Mouse (Mus musculus) layer of hippocampus, postnatal 36 days (tissue): Measurements from ENCODE around the gene Scpep1. TPM values are rescaled to one million over a fixed set of nuclear protein-coding genes. Genes with fewer than 3 reads are reported as not detected.
A peak's percentile ranks its signal among the peaks of the same experiment; 100 is the strongest.

Experiments used
- DNase-seq, 2 experiments: peaks; one replicate each; pipeline ENCODE4 v3.0.0; 2022
- total RNA-seq, 2 experiments: library from RNA; stranded (reverse); gene quantifications; 2 replicates each; pipeline ENCODE4 v1.2.3; 2021

Scpep1 gene
- total RNA-seq, 2 experiments from 2014 or later = 12.9 to 13.1 TPM

DNA sequence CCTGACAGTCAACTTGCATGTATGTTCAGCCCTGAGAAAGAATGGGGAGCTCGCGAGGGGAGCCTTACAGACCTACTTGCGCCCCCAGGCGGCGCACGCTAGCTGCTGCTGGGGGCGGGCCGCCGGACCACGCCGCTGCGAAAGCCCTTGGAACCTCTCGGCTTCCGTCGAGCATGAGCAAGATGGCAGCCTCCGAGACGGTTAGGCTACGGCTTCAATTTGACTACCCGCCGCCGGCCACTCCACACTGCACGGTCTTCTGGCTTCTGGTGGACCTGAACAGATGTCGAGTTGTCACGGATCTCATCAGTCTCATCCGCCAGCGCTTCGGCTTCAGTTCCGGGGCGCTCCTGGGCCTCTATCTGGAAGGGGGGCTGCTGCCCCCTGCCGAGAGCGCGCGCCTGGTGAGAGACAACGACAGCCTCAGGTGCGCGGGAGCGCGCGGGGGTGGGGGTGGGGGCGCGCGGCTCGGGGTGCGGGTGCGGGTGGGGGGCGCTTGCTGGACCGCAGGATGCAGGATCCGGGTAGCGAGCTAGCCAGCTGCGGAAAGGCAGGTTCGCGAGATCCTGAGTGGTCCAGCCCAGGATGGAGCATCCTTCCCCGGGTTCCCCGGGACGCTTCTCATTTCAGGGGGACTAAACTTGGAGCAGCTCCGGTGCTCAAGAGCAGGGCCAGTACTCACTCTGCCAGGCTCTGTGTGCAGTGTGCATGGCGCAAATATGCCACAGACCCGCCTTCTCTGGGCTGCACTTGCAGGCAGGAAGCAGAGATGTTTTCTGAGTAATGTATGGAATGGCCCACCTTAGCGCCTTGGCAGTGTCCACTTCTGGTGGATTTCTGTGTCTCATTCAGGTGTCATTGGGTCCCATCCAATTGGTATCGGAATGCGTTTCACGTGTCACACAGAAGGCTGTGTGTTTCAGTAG is 18.8 kb upstream of the Scpep1 start:
- DNase-seq = peak; percentile 94 to 95

DNA sequence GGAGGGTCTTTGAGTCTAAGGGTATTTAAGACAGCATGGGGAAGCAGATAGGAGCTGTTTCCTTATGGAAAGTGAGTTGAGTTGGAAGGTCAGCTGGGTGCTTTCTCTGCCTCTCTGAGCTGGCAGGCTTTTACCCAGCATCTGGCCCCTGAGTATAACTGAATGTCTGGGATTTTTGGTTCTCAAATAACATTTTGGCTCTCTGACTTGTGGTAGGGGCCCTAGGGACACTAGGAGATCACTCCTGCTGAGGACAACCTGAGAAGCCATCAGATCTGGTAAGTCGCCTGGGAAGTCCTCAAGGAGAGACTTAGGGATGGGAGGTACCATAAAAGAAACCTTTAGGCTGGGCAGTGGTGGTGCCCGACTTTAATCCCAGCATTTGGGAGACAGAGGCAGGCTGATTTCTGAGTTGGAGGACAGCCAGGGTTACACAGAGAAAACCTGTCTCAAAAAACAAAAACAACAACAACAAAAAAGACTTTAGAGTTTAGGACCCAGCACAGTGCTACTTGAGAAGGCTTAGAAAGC is 15.0 kb upstream of the Scpep1 start, which contains the start of gene Coil:
Gene Coil, plus strand, starts transcription at position 51 of the 531 bp plus-strand sequence.
- no peak for DNase-seq

DNA sequence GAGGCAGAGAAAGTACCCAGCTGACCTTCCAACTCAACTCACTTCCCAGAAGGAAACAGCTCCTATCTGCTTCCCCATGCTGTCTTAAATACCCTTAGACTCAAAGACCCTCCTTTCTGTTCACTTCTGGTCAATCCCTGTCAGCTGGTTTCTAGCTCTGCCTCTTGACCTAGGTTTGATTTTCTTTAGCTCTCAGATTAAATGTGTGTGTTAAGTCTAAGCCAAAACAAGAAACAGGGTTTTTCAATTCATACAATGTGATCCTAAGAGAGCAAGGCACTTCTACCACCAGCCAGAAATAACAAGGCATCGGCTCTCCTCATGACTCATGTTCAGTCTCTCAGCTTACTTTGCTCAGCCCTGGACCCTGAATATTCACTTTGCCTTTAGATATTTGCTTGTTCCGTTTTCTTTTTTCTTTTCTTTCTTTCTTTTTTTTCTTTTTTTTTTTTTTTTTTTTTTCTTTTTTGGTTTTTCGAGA is 11.7 kb upstream of the Scpep1 start, which contains the start of gene Elobl:
Gene Elobl, minus strand, starts transcription at position 51 of the 481 bp plus-strand sequence.
- DNase-seq = no peak

DNA sequence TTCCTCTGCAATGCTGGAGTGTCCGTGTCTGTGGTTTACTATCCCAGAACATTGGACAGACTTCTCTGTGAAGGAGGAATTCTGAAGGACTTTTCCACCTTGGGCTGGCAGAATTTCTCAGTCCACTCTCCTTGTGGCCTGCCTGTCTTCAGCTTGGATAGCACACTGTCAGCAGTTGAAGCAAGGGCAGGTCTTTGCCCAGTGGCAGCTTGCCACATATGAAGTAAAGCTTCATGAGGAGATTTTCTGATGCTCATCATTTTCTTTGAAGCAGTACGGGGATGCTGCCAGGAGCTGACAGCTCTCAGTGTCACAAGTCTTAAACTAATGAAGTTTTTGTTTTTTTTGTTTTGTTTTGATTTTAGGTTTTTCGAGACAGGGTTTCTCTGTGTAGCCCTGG is 3.6 kb upstream of the Scpep1 start:
- no peak for DNase-seq

DNA sequence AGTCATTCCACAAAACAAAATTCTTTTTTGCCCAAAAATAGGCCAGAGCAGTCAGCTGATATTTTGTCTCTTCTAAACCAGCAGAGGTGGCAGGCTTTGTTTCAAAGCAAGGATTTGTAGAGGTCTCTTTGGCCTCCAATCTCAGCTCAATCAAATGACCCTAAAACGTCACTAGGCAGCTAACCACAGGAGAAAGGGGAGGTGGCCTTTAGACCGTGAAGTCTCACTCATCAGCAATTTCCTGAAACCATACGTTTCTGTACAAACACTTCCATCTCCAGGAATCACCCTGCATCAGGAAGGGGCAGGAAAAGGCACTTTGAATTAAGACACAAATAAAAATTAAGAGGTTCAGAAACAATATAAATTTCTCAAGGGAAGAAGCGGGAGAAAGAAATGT is 462 bp downstream of the Scpep1 start:
- DNase-seq = no peak

DNA sequence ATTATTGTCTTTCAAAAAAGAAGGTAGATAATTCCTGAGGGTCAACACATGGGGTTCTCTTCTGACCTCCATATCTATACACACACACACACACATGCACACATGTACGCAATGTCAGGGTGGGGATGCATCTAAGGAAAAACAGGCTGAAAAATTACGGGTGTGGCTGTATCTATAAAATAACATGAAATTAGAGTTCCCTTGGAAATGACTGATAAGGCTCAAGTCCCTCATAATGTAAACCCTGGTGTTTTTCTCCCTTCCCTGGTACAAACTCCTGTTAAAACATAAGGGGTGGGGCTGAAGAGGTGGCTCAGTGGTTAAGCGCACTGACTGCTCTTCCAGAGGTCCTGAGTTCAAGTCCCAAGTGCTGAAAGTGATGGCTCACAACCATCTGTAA is 1.7 kb downstream of the Scpep1 start:
- no peak for DNase-seq

GRCm38 (mm10) chr11:88952117-88952516 is 3.1 kb downstream of the Scpep1 start:
- DNase-seq = no peak

DNA sequence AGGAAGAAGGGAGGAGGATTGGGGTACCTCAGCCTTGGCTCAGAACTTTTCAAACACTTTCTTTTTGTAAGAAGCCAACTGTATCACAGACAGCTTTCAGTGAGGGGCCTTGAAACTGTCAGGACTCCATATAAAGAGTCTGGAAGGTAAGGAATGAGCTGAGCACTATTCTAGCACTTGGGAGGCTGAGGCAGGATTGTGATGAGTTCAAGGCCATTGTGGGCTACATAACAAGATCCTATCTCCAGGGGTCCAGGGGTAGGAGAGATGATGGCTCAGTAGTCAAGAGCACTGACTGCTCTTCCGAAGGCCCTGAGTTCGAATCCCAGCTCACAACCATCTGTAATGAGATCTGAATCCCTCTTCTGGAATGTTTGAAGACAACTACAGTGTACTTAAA is 3.7 kb downstream of the Scpep1 start:
- no peak for DNase-seq

GRCm38 (mm10) chr11:88950640-88951250 is 4.5 kb downstream of the Scpep1 start:
- DNase-seq = no peak

GRCm38 (mm10) chr11:88949802-88950639 is 5.2 kb downstream of the Scpep1 start:
- DNase-seq = no peak

DNA sequence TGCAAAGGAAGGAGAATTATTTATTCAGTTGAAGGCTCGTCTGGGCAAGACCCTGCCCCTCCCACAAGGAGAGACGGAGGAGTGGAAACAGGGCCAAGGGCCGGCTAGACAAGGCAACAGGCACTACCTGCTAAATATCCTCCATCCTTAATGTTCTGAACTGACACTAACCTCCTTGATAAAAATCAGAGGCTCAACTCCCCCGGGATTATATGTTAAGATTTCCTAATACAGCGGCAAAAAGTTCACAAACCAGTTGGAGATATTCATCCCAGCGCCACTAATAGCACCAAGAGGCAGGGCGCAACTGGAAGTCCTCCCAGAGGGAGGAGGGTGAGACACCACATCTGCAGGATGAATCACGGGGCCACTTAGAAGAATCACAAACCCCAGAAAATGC is 6.4 kb downstream of the Scpep1 start:
- DNase-seq = no peak

- no peak for DNase-seq
Observed at GRCm38 (mm10) chr11:88945971-88946585, 9.2 kb downstream of the Scpep1 start.

GRCm38 (mm10) chr11:88941489-88941888 is 13.8 kb downstream of the Scpep1 start:
- no peak for DNase-seq

- peak in 1 of 2 experiments; percentile 13 for DNase-seq
Observed at GRCm38 (mm10) chr11:88939634-88940033, 15.6 kb downstream of the Scpep1 start.

GRCm38 (mm10) chr11:88938770-88939169 is 16.5 kb downstream of the Scpep1 start:
- DNase-seq = no peak

- DNase-seq = no peak
Observed at GRCm38 (mm10) chr11:88937886-88938285, 17.4 kb downstream of the Scpep1 start.

GRCm38 (mm10) chr11:88934089-88935000 is 20.9 kb downstream of the Scpep1 start:
- no peak for DNase-seq

DNA sequence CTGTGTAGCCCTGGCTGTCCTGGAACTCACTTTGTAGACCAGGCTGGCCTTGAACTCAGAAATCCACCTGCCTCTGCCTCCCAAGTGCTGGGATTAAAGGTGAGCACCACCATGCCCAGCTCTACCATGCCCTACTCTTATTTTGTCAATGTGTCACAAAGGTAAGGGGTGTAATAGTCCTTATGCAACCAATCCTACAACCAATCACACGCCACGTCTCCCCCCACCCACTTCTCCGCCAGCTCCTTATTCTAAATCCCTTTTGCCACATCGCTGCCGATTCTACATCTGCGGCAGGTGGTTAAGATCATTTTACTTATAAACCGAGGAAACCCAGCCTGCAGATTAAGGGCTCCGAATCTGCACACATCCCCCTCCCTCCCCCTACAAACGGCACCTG is 22.2 kb downstream of the Scpep1 start:
- no peak for DNase-seq

DNA sequence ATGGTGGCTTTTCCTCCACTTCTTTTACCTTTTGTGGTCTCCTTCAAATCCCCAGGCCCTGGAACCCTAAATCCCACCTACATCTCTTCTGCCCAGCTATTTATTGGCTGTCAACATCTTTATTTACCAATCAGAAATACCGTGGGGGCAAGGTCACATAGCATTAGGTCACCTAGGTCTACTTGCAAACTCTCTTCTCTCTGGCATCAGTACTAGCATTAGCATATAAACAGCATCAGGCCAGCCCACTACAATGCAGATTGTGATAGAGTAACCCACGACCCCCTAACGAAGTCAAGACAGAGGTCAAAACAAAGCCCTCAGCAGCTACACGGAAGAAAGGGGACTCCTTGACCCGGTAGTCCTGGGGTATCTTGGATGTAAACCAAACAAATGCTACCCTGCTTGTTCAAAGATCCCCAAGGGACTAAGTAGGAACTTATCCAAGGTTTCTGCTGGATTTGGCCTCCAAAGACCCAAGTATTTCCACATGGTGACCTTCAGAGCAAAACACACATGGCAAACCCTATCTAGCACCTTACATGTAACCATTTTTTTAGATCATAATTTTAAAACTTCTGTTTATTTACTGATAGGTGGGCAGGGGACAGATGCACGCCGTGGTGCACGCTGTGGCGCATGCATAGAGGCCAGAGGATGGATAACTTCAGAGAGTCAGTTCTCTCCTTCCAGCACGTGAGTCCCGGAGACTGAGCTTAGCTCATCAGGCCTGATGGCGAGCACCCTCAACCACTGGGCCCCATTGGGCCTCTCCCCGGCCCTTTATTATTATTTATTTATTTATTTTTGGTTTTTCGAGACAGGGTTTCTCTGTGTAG is 23.4 kb downstream of the Scpep1 start:
- DNase-seq = no peak

- DNase-seq = no peak
Observed at GRCm38 (mm10) chr11:88926566-88926965, 28.7 kb downstream of the Scpep1 start.
